Mouse (Mus musculus) mouse trophoblast stem cell (cell line): ENCODE results near the gene Msto1.
"Not testable (repeated sequence)": the region's sequence is repeated elsewhere in the genome, so short reads cannot be mapped to it uniquely, and the experiment has no call there.

ENCODE experiments used
- in situ Hi-C, 2 experiments: fragments of 300-500 bp; cut with MseI, MboI; formaldehyde crosslinking; loops; 2 replicates in 1 of 2; 3 replicates in 1 of 2; pipeline ENCODE4 v1.15.1; 2025

The Msto1 gene

GRCm38 (mm10) chr3:88913511-88914383 is at the start of gene Msto1:
Gene Msto1, minus strand, starts transcription at chr3:88913999.
- in situ Hi-C loops: loop anchor here in 1 of 2 experiments (10.0 kb wide), 1 partner anchor 59 kb away; no protein-coding TSS in a partner anchor

- in situ Hi-C loops: not testable (repeated sequence)
These were observed 49.4 kb upstream of the Msto1 start for GRCm38 (mm10) chr3:88963211-88963610.

- in situ Hi-C loops: no loop called here
These were observed 39.9 kb upstream of the Msto1 start for GRCm38 (mm10) chr3:88953736-88954135.

GRCm38 (mm10) chr3:88953246-88953645 is 39.4 kb upstream of the Msto1 start:
- in situ Hi-C loops: no loop called here

- in situ Hi-C loops: no loop called here
These were observed 37.6 kb upstream of the Msto1 start for GRCm38 (mm10) chr3:88951327-88951800.

- in situ Hi-C loops: no loop called here
These were observed 37.0 kb upstream of the Msto1 start, which contains the start of the genes Ash1l and Dap3 for GRCm38 (mm10) chr3:88950576-88951326. Gene Ash1l, plus strand, starts transcription at chr3:88950622. Gene Dap3, minus strand, starts transcription at chr3:88951181.

GRCm38 (mm10) chr3:88949786-88950575 is 36.2 kb upstream of the Msto1 start:
- in situ Hi-C loops: no loop called here

- in situ Hi-C loops: no loop called here
These were observed 30.3 kb upstream of the Msto1 start for GRCm38 (mm10) chr3:88944109-88944508.

GRCm38 (mm10) chr3:88942316-88942880 is 28.6 kb upstream of the Msto1 start:
- in situ Hi-C loops: no loop called here

GRCm38 (mm10) chr3:88939749-88940148 is 25.9 kb upstream of the Msto1 start:
- in situ Hi-C loops: no loop called here

- in situ Hi-C loops: no loop called here
These were observed 25.3 kb upstream of the Msto1 start for GRCm38 (mm10) chr3:88939071-88939470.

- in situ Hi-C loops: no loop called here
These were observed 15.7 kb upstream of the Msto1 start for GRCm38 (mm10) chr3:88929501-88929900.

GRCm38 (mm10) chr3:88925651-88926050 is 11.9 kb upstream of the Msto1 start:
- in situ Hi-C loops: no loop called here

- in situ Hi-C loops: no loop called here
These were observed 10.3 kb upstream of the Msto1 start for GRCm38 (mm10) chr3:88923989-88924591.

GRCm38 (mm10) chr3:88921411-88921810 is 7.6 kb upstream of the Msto1 start:
- in situ Hi-C loops: no loop called here

- in situ Hi-C loops: loop anchor here in 1 of 2 experiments (10.0 kb wide), 1 partner anchor 64 kb away; no protein-coding TSS in a partner anchor
These were observed 5.2 kb upstream of the Msto1 start for GRCm38 (mm10) chr3:88918981-88919380.

GRCm38 (mm10) chr3:88914384-88914810 is 598 bp upstream of the Msto1 start:
- in situ Hi-C loops: loop anchor here in 1 of 2 experiments (10.0 kb wide), 1 partner anchor 60 kb away; no protein-coding TSS in a partner anchor

- in situ Hi-C loops: loop anchor here in 1 of 2 experiments (10.0 kb wide), 1 partner anchor 58 kb away; no protein-coding TSS in a partner anchor
These were observed 1.2 kb downstream of the Msto1 start for GRCm38 (mm10) chr3:88912585-88912984.

GRCm38 (mm10) chr3:88906393-88907159 is 7.2 kb downstream of the Msto1 start:
- in situ Hi-C loops: no loop called here

- in situ Hi-C loops: no loop called here
These were observed 8.1 kb downstream of the Msto1 start for GRCm38 (mm10) chr3:88905741-88906140.
